13 mouse cellular contexts compared by ENCODE assay signal in genomic region chr7:46116118-46116581, GRCm38 (mm10). TPM values are rescaled to one million over a fixed set of nuclear protein-coding genes. Genes with fewer than 3 reads are reported as not detected.
DNase-seq lines count a peak whose midpoint lies in the region; ATAC-seq lines count a peak whose summit lies in the region.
"Had no signal": no experiment of that assay in that cellular context is flagged by ENCODE, and none has a peak within 500 bp of the region (broad histone marks: within the 10 kb centered on the region; RNA-seq: fewer than 3 reads in every experiment).

No protein-coding gene starts in this region.

- no peak for ATAC-seq in heart, embryonic 13.5 days (ENCODE audit: extremely low read depth, insufficient number of reproducible peaks, low FRiP score, low TSS enrichment)
- ATAC-seq in inflammation-experienced regulatory T-cells, adult 6 months, result no peak
- ATAC-seq: forebrain, embryonic 13.5 days had no signal

- peak; percentile 57 for DNase-seq in left cerebral cortex, postnatal 4 days
- no peak for DNase-seq in left cerebral cortex, postnatal 36 days (ENCODE audit: low spot score in 2 of 2)
- peak; percentile 43 for DNase-seq in gastrocnemius, postnatal 10 days
- peak; percentile 62 for DNase-seq in retina, embryonic 14.5 days (ENCODE audit: low spot score)
- no peak for DNase-seq in spleen, adult 12 weeks (ENCODE audit: low spot score)
- DNase-seq: cerebellum, adult 2 months; liver; spleen, adult 18-20 months; thymus, adult 18-20 months had no signal

- no peaks in the 10 kb centered on the region for H3K9me3 ChIP-seq in heart, embryonic 13.5 days
- H3K9me3 ChIP-seq: hindbrain, embryonic 13.5 days had no signal

- WGBS in heart, embryonic 13.5 days, result 16% methylated on average over 10 of the region's 10 CpGs

- peaks cover 58% of the 10 kb centered on the region for H3K4me1 ChIP-seq in heart, embryonic 13.5 days

- H3K27me3 ChIP-seq in heart, embryonic 13.5 days (replicated peaks), result 0 out of 2 replicates have a peak, but pooled peaks cover 3% of the 10 kb centered on the region
- H3K27me3 ChIP-seq: forebrain, embryonic 13.5 days; hindbrain, embryonic 13.5 days had no signal

- 0 out of 2 replicates have a peak overlapping the region, but pooled peaks have one; percentile 8 for H3K9ac ChIP-seq in heart, embryonic 13.5 days
- H3K9ac ChIP-seq: forebrain, embryonic 13.5 days; hindbrain, embryonic 13.5 days had no signal

- intact Hi-C loops in left cerebral cortex, postnatal 4 days (cut with DNase I), result no loop called here
- intact Hi-C loops in left cerebral cortex, postnatal 36 days (cut with DNase I), result no loop called here

- H3K4me3 ChIP-seq in heart, embryonic 13.5 days, result no peak overlapping the region
- H3K4me3 ChIP-seq: forebrain, embryonic 13.5 days; hindbrain, embryonic 13.5 days had no signal

- H3K27ac ChIP-seq in heart, embryonic 13.5 days (replicated peaks), result peak overlapping the region; percentile 73
- H3K27ac ChIP-seq: forebrain, embryonic 13.5 days; hindbrain, embryonic 13.5 days had no signal

- H3K4me2 ChIP-seq in heart, embryonic 13.5 days, result no peak overlapping the region
- H3K4me2 ChIP-seq: forebrain, embryonic 13.5 days; hindbrain, embryonic 13.5 days had no signal

- H3K36me3 ChIP-seq in heart, embryonic 13.5 days, result no peaks in the 10 kb centered on the region
- H3K36me3 ChIP-seq: hindbrain, embryonic 13.5 days had no signal

RNA-seq across cellular contexts. Expression of gene Kcnj11, which starts 15.6 kb away (rescaled TPM):
- 10 to 100 TPM; 11.8 to 12.8 TPM for total RNA-seq in left cerebral cortex, postnatal 4 days (2021)
- 10 to 100 TPM; 41.3 to 44.6 TPM for total RNA-seq in left cerebral cortex, postnatal 36 days (2021)
- total RNA-seq in gastrocnemius, postnatal 10 days (2021), result 10 to 100 TPM; 55.7 to 65.0 TPM
- polyA plus RNA-seq in heart, embryonic 13.5 days (2015; fragmentation: Nextera tagmentation; extraction: Ambion mirVana), result 5.3 and 7.1 TPM in 2 replicates
- polyA plus RNA-seq in inflammation-experienced regulatory T-cells, adult 6 months (2017; shearing (Covaris generic)), result not detected

Comparison
In these comparisons a context has a peak if more than half of its experiments do, and no peak if none do; other contexts are left out.
1. DNase-seq: peak in left cerebral cortex, postnatal 4 days (single experiment), gastrocnemius, postnatal 10 days (single experiment) and retina, embryonic 14.5 days (single experiment); none in left cerebral cortex, postnatal 36 days (0 of 2) and spleen, adult 12 weeks (single experiment).